Mouse (Mus musculus): ENCODE results near the gene Agpat1.

- TF ChIP-seq CTCF (IDR thresholded peaks at IDR 0.05; ENCODE audit: extremely low read depth, insufficient read length, insufficient replicate concordance, low read depth, low read length) = no peak
- no peak for TF ChIP-seq POLR2A (IDR thresholded peaks at IDR 0.05; ENCODE audit: low read depth, low read length)
Measured at GRCm38 (mm10) chr17:34629221-34629751, 25.2 kb downstream of the Agpat1 start, which contains the start of gene Prrt1.
